Mouse (Mus musculus): ENCODE results near the gene Reep6.

Gene Reep6

GRCm38 (mm10) chr10:80301256-80302081 is 28.3 kb upstream of the Reep6 start:
- DNase-seq (ENCODE audit: inconsistent ontology term) = no peak

GRCm38 (mm10) chr10:80302082-80302355 is 27.7 kb upstream of the Reep6 start:
- no peak for DNase-seq (ENCODE audit: inconsistent ontology term)

GRCm38 (mm10) chr10:80302471-80302881 is 27.3 kb upstream of the Reep6 start:
- peak; percentile 94 for DNase-seq (ENCODE audit: inconsistent ontology term)

GRCm38 (mm10) chr10:80304458-80304857 is 25.3 kb upstream of the Reep6 start:
- no peak for DNase-seq (ENCODE audit: inconsistent ontology term)

GRCm38 (mm10) chr10:80304862-80305261 is 24.9 kb upstream of the Reep6 start:
- no peak for DNase-seq (ENCODE audit: inconsistent ontology term)

- no peak for DNase-seq (ENCODE audit: inconsistent ontology term)
Measured at GRCm38 (mm10) chr10:80311560-80311959, 18.2 kb upstream of the Reep6 start.

GRCm38 (mm10) chr10:80312586-80313504 is 16.9 kb upstream of the Reep6 start:
- DNase-seq (ENCODE audit: inconsistent ontology term) = no peak

GRCm38 (mm10) chr10:80313627-80314201 is 16.0 kb upstream of the Reep6 start:
- no peak for DNase-seq (ENCODE audit: inconsistent ontology term)

GRCm38 (mm10) chr10:80314494-80315001 is 15.2 kb upstream of the Reep6 start:
- no peak for DNase-seq (ENCODE audit: inconsistent ontology term)

- DNase-seq (ENCODE audit: inconsistent ontology term) = no peak
Measured at GRCm38 (mm10) chr10:80315315-80315714, 14.4 kb upstream of the Reep6 start.

GRCm38 (mm10) chr10:80316359-80316781 is 13.4 kb upstream of the Reep6 start:
- peak; percentile 46 for DNase-seq (ENCODE audit: inconsistent ontology term)

- no peak for DNase-seq (ENCODE audit: inconsistent ontology term)
Measured at GRCm38 (mm10) chr10:80317011-80317410, 12.7 kb upstream of the Reep6 start.

GRCm38 (mm10) chr10:80320340-80320760 is 9.4 kb upstream of the Reep6 start, which contains the start of gene 2310011J03Rik:
TSS of gene 2310011J03Rik (minus strand) at chr10:80320537.
- DNase-seq (ENCODE audit: inconsistent ontology term) = peak; percentile 89

- DNase-seq (ENCODE audit: inconsistent ontology term) = no peak
Measured at GRCm38 (mm10) chr10:80321014-80321669, 8.6 kb upstream of the Reep6 start.

GRCm38 (mm10) chr10:80321670-80322581 is 7.8 kb upstream of the Reep6 start:
- no peak for DNase-seq (ENCODE audit: inconsistent ontology term)

- peak; percentile 39 for DNase-seq (ENCODE audit: inconsistent ontology term)
Measured at GRCm38 (mm10) chr10:80322811-80323211, 6.9 kb upstream of the Reep6 start.

- peak; percentile 75 for DNase-seq (ENCODE audit: inconsistent ontology term)
Measured at GRCm38 (mm10) chr10:80323261-80324119, 6.3 kb upstream of the Reep6 start.

GRCm38 (mm10) chr10:80324120-80325037 is 5.4 kb upstream of the Reep6 start:
- no peak for DNase-seq (ENCODE audit: inconsistent ontology term)
